Mouse (Mus musculus) heart, adult 2 months (tissue): Measurements from ENCODE around the gene Il1rap.

Experiments used
- CTCF ChIP-seq: fragments of 200-600 bp; IDR thresholded peaks from 2 replicates; pipeline ENCODE4 v1.8.1; 2022; ENCODE audit warnings: antibody characterized with exemption, mild to moderate bottlenecking, moderate library complexity
- POLR2A ChIP-seq: fragments of 200-500 bp; IDR thresholded peaks from 2 replicates; pipeline ENCODE4 v1.6.1; 2011; ENCODE audit warnings: mild to moderate bottlenecking, low read depth, low read length, control low read depth; ENCODE audit not compliant: insufficient read depth

GRCm38 (mm10) chr16:26691294-26691693, 109.8 kb downstream of the Il1rap start:
- no peak for TF ChIP-seq CTCF
- TF ChIP-seq POLR2A: no peak
